Mouse (Mus musculus): ENCODE measurements around the gene Tomm70a.

DNA sequence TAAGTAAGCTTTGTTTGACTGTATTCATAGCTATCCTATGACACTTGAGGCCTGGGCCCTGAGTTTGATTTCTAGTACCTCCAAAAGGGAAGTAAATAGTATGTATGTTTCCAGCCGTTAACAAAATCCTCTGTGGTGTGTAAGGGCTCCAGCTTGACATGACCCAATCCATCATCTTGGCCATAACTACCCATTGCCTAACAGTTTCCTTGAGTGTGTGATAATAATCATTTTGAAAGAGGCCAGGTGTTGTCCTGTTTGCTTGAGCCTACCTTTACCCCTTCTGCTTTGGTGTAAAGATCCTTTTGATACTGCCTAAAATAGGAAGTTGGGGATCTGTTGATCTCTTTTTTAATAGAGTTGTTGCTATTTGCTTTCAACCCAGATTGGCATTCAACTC is 10.8 kb downstream of the Tomm70a start:
- TF ChIP-seq EP300 (IDR thresholded peaks at IDR 0.05; ENCODE audit: low read depth), result no peak
- TF ChIP-seq CTCF (IDR thresholded peaks at IDR 0.05; ENCODE audit: low read depth), result no peak
